Mouse (Mus musculus) cortical plate, adult 2 months (tissue): ENCODE data around the gene Lin7b.

ENCODE experiments used
- CTCF ChIP-seq: fragments of 200-500 bp; IDR thresholded peaks from 2 replicates; pipeline ENCODE4 v1.5.1; 2011; ENCODE audit warnings: mild to moderate bottlenecking, control low read depth, low read length; ENCODE audit not compliant: insufficient read depth; ENCODE audit errors: extremely low read depth
- POLR2A ChIP-seq: fragments of 200-500 bp; IDR thresholded peaks from 2 replicates; pipeline ENCODE4 v1.6.1; 2011; ENCODE audit warnings: mild to moderate bottlenecking, low read length, control low read depth; ENCODE audit not compliant: insufficient read depth; ENCODE audit errors: extremely low read depth

DNA sequence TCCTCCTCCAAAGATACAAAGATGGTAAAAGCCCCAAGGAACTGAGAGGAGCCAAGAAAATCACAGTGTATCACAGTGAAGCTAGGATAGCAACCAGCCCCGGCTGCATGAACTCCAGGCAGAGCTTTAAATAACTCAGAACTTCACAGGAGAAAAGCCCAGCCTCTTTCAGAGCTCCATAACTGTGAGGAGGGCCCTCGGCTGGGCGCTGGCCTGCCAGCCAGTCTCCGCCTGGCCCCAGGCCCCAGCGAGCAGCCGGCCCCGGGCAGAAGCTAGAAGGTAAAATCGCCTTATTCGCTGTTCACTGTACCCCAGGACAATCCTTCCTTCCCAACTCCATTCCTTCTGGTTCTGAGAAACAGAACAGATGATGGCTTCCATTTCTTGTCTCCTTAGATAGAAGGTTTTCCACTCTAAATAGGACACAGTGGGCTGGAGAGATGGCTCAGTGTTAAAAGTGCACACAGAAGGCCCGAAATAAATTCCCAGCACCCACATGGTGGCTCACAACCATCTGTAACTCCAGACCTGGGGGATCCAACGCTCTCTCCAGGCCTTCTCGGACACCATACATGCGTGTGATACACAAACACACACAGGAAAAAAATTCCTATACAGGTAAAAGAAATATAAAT, 41.4 kb downstream of the Lin7b start:
- no peak for TF ChIP-seq CTCF
- no peak for TF ChIP-seq POLR2A
